Mouse (Mus musculus) bone marrow, adult 2 months (tissue): Measurements from ENCODE around the gene Khk. TPM values are rescaled to one million over a fixed set of nuclear protein-coding genes. Genes with fewer than 3 reads are reported as not detected.

Source experiments
- H3K27ac ChIP-seq: fragments of 200-500 bp; 2 replicates; pipeline ENCODE4 v1.5.1; 2012; ENCODE audit warnings: low read depth, mild to moderate bottlenecking, control low read depth, inconsistent platforms, low read length; ENCODE audit not compliant: control insufficient read depth, poor library complexity, insufficient read depth
- H3K4me1 ChIP-seq: fragments of 200-500 bp; 2 replicates; pipeline ENCODE4 v1.6.1; 2011; ENCODE audit warnings: low read length; ENCODE audit not compliant: control insufficient read depth, insufficient read depth
- H3K4me3 ChIP-seq: fragments of 200-500 bp; replicated peaks from 2 replicates; pipeline ENCODE3; 2011; ENCODE audit warnings: mild to moderate bottlenecking, low read depth, low read length, control low read depth; ENCODE audit not compliant: control insufficient read depth
- CTCF ChIP-seq: fragments of 200-500 bp; IDR thresholded peaks from 2 replicates; pipeline ENCODE4 v1.5.1; 2011; ENCODE audit warnings: low read length, control low read depth; ENCODE audit not compliant: control insufficient read depth, insufficient read depth
- POLR2A ChIP-seq: fragments of 200-500 bp; IDR thresholded peaks from 2 replicates; pipeline ENCODE4 v1.6.1; 2011; ENCODE audit warnings: low read depth, mild to moderate bottlenecking, control low read depth, low read length, borderline replicate concordance; ENCODE audit not compliant: control insufficient read depth
- WGBS: fragments of 180-500 bp; shearing (Covaris S2); methylation state at CpG from one replicate; pipeline ENCODE4 v1.1.7; 2018; 5-methylcytosine and 5-hydroxymethylcytosine counted together
- polyA plus RNA-seq: library from polyadenylated mRNA; stranded (reverse); fragments of >200 nt; gene quantifications from 2 replicates; pipeline ENCODE4 v1.2.4, GENCODE M21; 2011; ENCODE audit warnings: low replicate concordance; ENCODE audit not compliant: missing spikeins, insufficient read depth, insufficient read length

Gene Khk
- polyA plus RNA-seq, 1 experiment = 45.4 TPM

- Histone ChIP-seq H3K4me3 (peak within 1 kb of the TSS; percentile 90), H3K4me1 (peaks cover 4% of the 10 kb centered on the region), H3K27ac (peak within 1 kb of the TSS; percentile 82)
- under 1% methylated on average over 56 of the region's 56 CpGs for WGBS
- TF ChIP-seq POLR2A = peak; percentile 92
- 0 out of 2 replicates have a peak, but pooled peaks have one; percentile 10 for TF ChIP-seq CTCF
Observed at GRCm38 (mm10) chr5:30959966-30960501, 38.8 kb downstream of the Khk start, which contains the start of gene Preb. Gene Preb, minus strand, starts transcription at chr5:30960361.

- Histone ChIP-seq H3K27ac (peak overlapping the region; percentile 82; the same call in 1 of the 2 replicates), H3K4me1 (peaks cover 4% of the 10 kb centered on the region), H3K4me3 (no peak overlapping the region)
- TF ChIP-seq POLR2A (no peak), CTCF (no peak)
- 75% methylated on average over 2 of the region's 2 CpGs for WGBS
Observed at GRCm38 (mm10) chr5:30960814-30961213, 39.6 kb downstream of the Khk start.

GRCm38 (mm10) chr5:30961545-30962505 lies 40.6 kb downstream of the Khk start:
- Histone ChIP-seq H3K27ac (peak overlapping the region; percentile 82; the same call in 1 of the 2 replicates), H3K4me3 (no peak overlapping the region), H3K4me1 (peaks cover 4% of the 10 kb centered on the region)
- no peak for TF ChIP-seq POLR2A
- TF ChIP-seq CTCF = no peak
- WGBS = 14% methylated on average over 10 of the region's 10 CpGs

GRCm38 (mm10) chr5:30963916-30964315 lies 42.7 kb downstream of the Khk start:
- H3K27ac ChIP-seq = no peak overlapping the region
- peaks cover 1% of the 10 kb centered on the region; the same call in 1 of the 2 replicates for H3K4me1 ChIP-seq
- 89% methylated on average over 3 of the region's 3 CpGs for WGBS
- no peak for TF ChIP-seq POLR2A
- TF ChIP-seq CTCF = no peak
- no peak overlapping the region for H3K4me3 ChIP-seq

GRCm38 (mm10) chr5:30966189-30966588 lies 45.0 kb downstream of the Khk start:
- TF ChIP-seq POLR2A (no peak), CTCF (no peak)
- Histone ChIP-seq H3K27ac (no peak overlapping the region), H3K4me1 (peaks cover 1% of the 10 kb centered on the region; the same call in 1 of the 2 replicates), H3K4me3 (no peak overlapping the region)
- 73% methylated on average over 4 of the region's 4 CpGs for WGBS

- H3K27ac ChIP-seq = no peak within 1 kb of the TSS
- H3K4me3 ChIP-seq = no peak within 1 kb of the TSS
- no peaks in the 10 kb centered on the region; the same call in 1 of the 2 replicates for H3K4me1 ChIP-seq
- WGBS = 85% methylated on average over 8 of the region's 8 CpGs
- TF ChIP-seq POLR2A (no peak), CTCF (no peak)
Observed at GRCm38 (mm10) chr5:30968416-30968815, 47.2 kb downstream of the Khk start, which contains the start of gene Tcf23. Gene Tcf23, plus strand, starts transcription at chr5:30968662.

- 50% methylated on average over 2 of the region's 2 CpGs for WGBS
- no peak overlapping the region for H3K27ac ChIP-seq
- H3K4me3 ChIP-seq = no peak overlapping the region
- no peak for TF ChIP-seq POLR2A
- TF ChIP-seq CTCF = no peak
- H3K4me1 ChIP-seq = no peaks in the 10 kb centered on the region; the same call in 1 of the 2 replicates
Observed at GRCm38 (mm10) chr5:30969440-30969839, 48.2 kb downstream of the Khk start.
